Mouse (Mus musculus): ENCODE results near the gene Adgrg6. TPM values are rescaled to one million over a fixed set of nuclear protein-coding genes. Genes with fewer than 3 reads are reported as not detected.

The Adgrg6 gene
- total and polyA plus RNA-seq, 3 experiments = 0.84 to 2.7 (median 2.5) TPM

DNA sequence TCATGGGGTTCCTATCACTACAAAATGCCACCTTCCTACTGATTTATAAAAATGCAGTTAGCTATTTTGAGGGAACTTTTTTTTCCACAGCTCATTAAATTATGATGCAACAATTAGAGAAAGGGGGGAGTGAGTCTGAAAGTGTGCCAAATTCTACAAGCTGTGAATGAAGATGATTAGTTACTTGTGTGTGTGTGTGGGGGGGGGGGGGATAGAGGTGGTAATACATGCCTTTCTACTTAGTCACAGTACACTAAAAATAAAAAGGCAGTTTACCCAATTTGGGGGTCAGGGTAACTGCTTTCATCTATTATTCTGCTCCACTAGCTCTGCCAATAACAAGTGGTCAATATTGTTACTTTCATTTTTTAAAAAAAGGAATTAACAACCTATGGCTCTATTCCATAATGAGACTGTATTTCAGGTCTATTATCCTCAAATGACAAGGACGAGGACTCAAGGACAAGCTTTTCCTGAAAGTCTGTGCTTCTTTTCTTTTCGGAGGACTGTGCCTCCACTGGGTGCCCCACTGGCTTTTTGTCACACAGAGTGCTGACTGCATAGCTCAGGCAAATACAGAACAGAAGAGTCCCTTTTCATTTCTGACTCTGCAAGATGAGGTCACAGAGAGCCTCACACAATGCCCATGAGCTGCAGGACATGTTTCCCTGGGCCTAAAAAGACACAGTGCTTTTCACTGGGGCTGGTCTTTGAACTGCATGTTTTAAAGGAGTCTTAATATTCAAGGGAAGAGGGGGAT lies 33.4 kb downstream of the Adgrg6 start:
- no peaks in the 10 kb centered on the region for H3K36me3 ChIP-seq (ENCODE audit: control insufficient read depth, insufficient read depth, low read length)
- TF ChIP-seq POLR2A (IDR thresholded peaks at IDR 0.05; ENCODE audit: insufficient read depth, low read depth, low read length) (no peak), CTCF (IDR thresholded peaks at IDR 0.05) (no peak), EP300 (IDR thresholded peaks at IDR 0.05; ENCODE audit: insufficient read depth, low read depth, low read length) (no peak)
- no peak overlapping the region for H3K9ac ChIP-seq (ENCODE audit: low read depth, low read length)
- no peak for DNase-seq
- no peak overlapping the region for H3K27ac ChIP-seq
- H3K4me3 ChIP-seq = no peak overlapping the region
- H3K27me3 ChIP-seq (ENCODE audit: control insufficient read depth, insufficient read depth, low read length) = no peaks in the 10 kb centered on the region
- intact Hi-C loops (cut with DNase I) = no loop called here
- H3K4me1 ChIP-seq (ENCODE audit: control insufficient read depth, insufficient read depth, low read length) = no peaks in the 10 kb centered on the region
- H3K79me2 ChIP-seq (replicated peaks; ENCODE audit: control insufficient read depth, insufficient read depth, low read length) = no peaks in the 10 kb centered on the region
- WGBS = 64% methylated on average over 2 of the region's 2 CpGs

DNA sequence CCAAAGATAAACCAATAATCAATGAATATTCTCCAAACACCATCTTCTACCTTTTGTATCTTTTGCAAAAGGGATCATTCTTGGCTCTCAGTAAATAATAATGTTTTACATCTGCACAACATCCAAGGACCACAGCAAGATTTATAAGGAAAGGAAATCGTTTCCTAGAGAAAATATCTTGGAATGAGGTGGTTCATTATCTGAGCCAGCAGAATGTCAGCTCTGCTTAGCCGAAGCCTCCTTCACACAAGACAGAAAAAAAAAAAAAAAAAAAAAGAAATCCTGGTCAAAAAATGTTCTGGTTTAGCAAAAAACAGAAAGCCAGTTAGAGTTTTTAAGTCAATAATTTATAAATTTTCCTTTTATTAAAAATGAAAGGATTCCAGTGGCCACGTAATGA lies 34.3 kb downstream of the Adgrg6 start:
- intact Hi-C loops (cut with DNase I) = no loop called here
- 59% methylated on average over 3 of the region's 3 CpGs for WGBS
- Histone ChIP-seq H3K4me3 (no peak overlapping the region), H3K79me2 (replicated peaks; ENCODE audit: control insufficient read depth, insufficient read depth, low read length) (no peaks in the 10 kb centered on the region), H3K9ac (ENCODE audit: low read depth, low read length) (no peak overlapping the region), H3K4me1 (ENCODE audit: control insufficient read depth, insufficient read depth, low read length) (no peaks in the 10 kb centered on the region), H3K27me3 (ENCODE audit: control insufficient read depth, insufficient read depth, low read length) (no peaks in the 10 kb centered on the region), H3K36me3 (ENCODE audit: control insufficient read depth, insufficient read depth, low read length) (no peaks in the 10 kb centered on the region), H3K27ac (no peak overlapping the region)
- TF ChIP-seq EP300 (IDR thresholded peaks at IDR 0.05; ENCODE audit: insufficient read depth, low read depth, low read length) = no peak
- no peak for TF ChIP-seq POLR2A (IDR thresholded peaks at IDR 0.05; ENCODE audit: insufficient read depth, low read depth, low read length)
- TF ChIP-seq CTCF (IDR thresholded peaks at IDR 0.05) = no peak
- no peak for DNase-seq

DNA sequence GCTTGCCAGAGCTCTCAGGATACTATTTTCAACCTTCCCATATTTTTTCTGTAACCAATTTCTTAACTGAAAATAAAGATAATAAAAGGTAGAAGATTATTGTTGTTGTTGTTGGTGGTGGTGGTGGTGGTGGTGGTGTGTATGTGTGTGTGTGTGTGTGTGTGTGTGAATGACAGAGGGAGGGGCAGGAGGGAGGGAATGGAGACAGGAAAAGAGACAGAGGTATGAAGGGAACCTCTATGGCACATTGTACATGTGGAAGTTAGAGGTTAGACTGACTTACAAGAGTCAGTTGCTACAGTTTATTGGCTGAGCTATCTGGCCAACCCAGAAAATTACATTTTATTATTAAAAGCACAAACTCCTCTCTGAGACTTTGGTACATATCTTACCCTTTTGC lies 49.8 kb downstream of the Adgrg6 start:
- H3K4me3 ChIP-seq = no peak overlapping the region
- no peaks in the 10 kb centered on the region for H3K36me3 ChIP-seq (ENCODE audit: control insufficient read depth, insufficient read depth, low read length)
- H3K27ac ChIP-seq = no peak overlapping the region
- no peaks in the 10 kb centered on the region for H3K4me1 ChIP-seq (ENCODE audit: control insufficient read depth, insufficient read depth, low read length)
- no peak for DNase-seq
- H3K27me3 ChIP-seq (ENCODE audit: control insufficient read depth, insufficient read depth, low read length) = no peaks in the 10 kb centered on the region
- intact Hi-C loops (cut with DNase I) = no loop called here
- H3K79me2 ChIP-seq (replicated peaks; ENCODE audit: control insufficient read depth, insufficient read depth, low read length) = no peaks in the 10 kb centered on the region
- no peak for TF ChIP-seq CTCF (IDR thresholded peaks at IDR 0.05)
- TF ChIP-seq EP300 (IDR thresholded peaks at IDR 0.05; ENCODE audit: insufficient read depth, low read depth, low read length) = no peak
- no peak for TF ChIP-seq POLR2A (IDR thresholded peaks at IDR 0.05; ENCODE audit: insufficient read depth, low read depth, low read length)
- H3K9ac ChIP-seq (ENCODE audit: low read depth, low read length) = no peak overlapping the region

DNA sequence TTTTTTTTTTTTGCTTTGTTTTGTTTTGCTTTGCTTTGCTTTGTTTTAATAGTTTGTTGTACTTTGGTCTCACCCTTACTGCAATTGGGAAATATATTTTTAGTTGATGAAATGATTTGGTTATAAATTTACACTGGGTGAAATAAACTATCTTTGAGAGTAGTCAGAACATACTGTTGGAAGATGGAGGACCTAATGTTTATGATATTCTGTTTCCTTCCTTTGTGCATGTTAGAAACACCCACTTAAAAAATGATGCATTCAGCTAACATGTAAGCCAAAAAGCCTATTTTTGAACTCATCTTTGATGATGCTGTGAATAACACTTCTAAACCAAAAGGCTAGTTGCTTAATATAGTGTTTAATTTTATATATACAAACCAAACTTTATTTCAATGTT lies 50.3 kb downstream of the Adgrg6 start:
- no peaks in the 10 kb centered on the region for H3K4me1 ChIP-seq (ENCODE audit: control insufficient read depth, insufficient read depth, low read length)
- H3K27me3 ChIP-seq (ENCODE audit: control insufficient read depth, insufficient read depth, low read length) = no peaks in the 10 kb centered on the region

DNA sequence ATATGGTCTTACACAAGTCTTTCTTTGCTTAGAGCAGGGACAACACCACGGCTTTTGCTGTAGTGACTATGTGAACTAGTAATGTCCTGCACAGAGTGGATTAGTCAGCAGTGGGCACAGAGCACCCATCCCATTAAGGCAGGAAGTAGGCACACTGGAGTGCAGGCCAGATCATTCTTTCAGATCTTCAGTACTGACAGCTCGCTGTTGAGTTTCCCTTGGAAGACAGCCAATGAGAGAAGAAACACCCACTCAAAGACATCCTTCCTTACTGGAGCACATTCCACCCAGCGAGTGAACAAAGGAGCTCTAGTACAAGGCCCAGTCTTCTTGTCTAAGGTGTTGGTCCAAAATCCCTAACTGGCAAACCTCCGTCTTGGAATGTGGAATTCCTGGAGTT lies 53.6 kb downstream of the Adgrg6 start:
- intact Hi-C loops (cut with DNase I) = no loop called here
- 43% methylated on average over 4 of the region's 4 CpGs for WGBS
- H3K4me3 ChIP-seq = no peak overlapping the region
- H3K79me2 ChIP-seq (replicated peaks; ENCODE audit: control insufficient read depth, insufficient read depth, low read length) = no peaks in the 10 kb centered on the region
- no peak for TF ChIP-seq POLR2A (IDR thresholded peaks at IDR 0.05; ENCODE audit: insufficient read depth, low read depth, low read length)
- no peak for TF ChIP-seq EP300 (IDR thresholded peaks at IDR 0.05; ENCODE audit: insufficient read depth, low read depth, low read length)
- TF ChIP-seq CTCF (IDR thresholded peaks at IDR 0.05) = no peak
- H3K27ac ChIP-seq = no peak overlapping the region
- no peaks in the 10 kb centered on the region for H3K4me1 ChIP-seq (ENCODE audit: control insufficient read depth, insufficient read depth, low read length)
- H3K27me3 ChIP-seq (ENCODE audit: control insufficient read depth, insufficient read depth, low read length) = no peaks in the 10 kb centered on the region
- H3K36me3 ChIP-seq (ENCODE audit: control insufficient read depth, insufficient read depth, low read length) = no peaks in the 10 kb centered on the region
- H3K9ac ChIP-seq (ENCODE audit: low read depth, low read length) = no peak overlapping the region
- DNase-seq = no peak

More for the DNA sequence above, 50.3 kb downstream of the Adgrg6 start:
- no peak overlapping the region for H3K27ac ChIP-seq
- no peaks in the 10 kb centered on the region for H3K79me2 ChIP-seq (replicated peaks; ENCODE audit: control insufficient read depth, insufficient read depth, low read length)
- H3K9ac ChIP-seq (ENCODE audit: low read depth, low read length) = no peak overlapping the region
- TF ChIP-seq POLR2A (IDR thresholded peaks at IDR 0.05; ENCODE audit: insufficient read depth, low read depth, low read length) (no peak), CTCF (IDR thresholded peaks at IDR 0.05) (no peak), EP300 (IDR thresholded peaks at IDR 0.05; ENCODE audit: insufficient read depth, low read depth, low read length) (no peak)
- intact Hi-C loops (cut with DNase I) = no loop called here
- DNase-seq = no peak
- no peaks in the 10 kb centered on the region for H3K36me3 ChIP-seq (ENCODE audit: control insufficient read depth, insufficient read depth, low read length)
- H3K4me3 ChIP-seq = no peak overlapping the region

DNA sequence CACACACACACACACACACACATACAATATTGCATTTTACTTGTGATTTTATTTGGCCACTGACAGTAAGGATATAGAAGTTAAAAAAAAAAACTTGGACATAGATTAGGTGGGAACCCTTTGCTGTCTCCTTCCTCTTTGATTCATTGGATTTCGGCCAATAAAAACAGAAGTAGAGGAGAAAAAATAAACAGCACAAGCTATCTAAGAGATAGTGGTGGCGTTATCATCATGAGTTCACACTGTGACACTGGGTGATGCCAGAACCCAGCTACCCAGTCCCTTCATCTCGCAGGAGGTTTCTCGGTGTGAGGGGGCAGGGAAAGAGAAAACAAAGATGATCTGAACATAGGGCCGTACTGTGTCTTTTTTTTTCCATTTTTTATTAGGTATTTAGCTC lies 62.2 kb downstream of the Adgrg6 start:
- no peaks in the 10 kb centered on the region for H3K27me3 ChIP-seq (ENCODE audit: control insufficient read depth, insufficient read depth, low read length)
- TF ChIP-seq EP300 (IDR thresholded peaks at IDR 0.05; ENCODE audit: insufficient read depth, low read depth, low read length) = no peak
- TF ChIP-seq POLR2A (IDR thresholded peaks at IDR 0.05; ENCODE audit: insufficient read depth, low read depth, low read length) = no peak
- no peak for TF ChIP-seq CTCF (IDR thresholded peaks at IDR 0.05)
- H3K4me1 ChIP-seq (ENCODE audit: control insufficient read depth, insufficient read depth, low read length) = no peaks in the 10 kb centered on the region
- H3K79me2 ChIP-seq (replicated peaks; ENCODE audit: control insufficient read depth, insufficient read depth, low read length) = no peaks in the 10 kb centered on the region
- H3K9ac ChIP-seq (ENCODE audit: low read depth, low read length) = no peak overlapping the region
- DNase-seq = no peak
- intact Hi-C loops (cut with DNase I) = no loop called here
- 18% methylated on average over 5 of the region's 5 CpGs for WGBS
- H3K36me3 ChIP-seq (ENCODE audit: control insufficient read depth, insufficient read depth, low read length) = no peaks in the 10 kb centered on the region
- no peak overlapping the region for H3K4me3 ChIP-seq
- no peak overlapping the region for H3K27ac ChIP-seq
